In genomic region chr1:59376021-59376548, GRCm38 (mm10) we compare ENCODE assay signal across 11 mouse cellular contexts.
DNase-seq lines count a peak whose midpoint lies in the region; ATAC-seq and TF ChIP-seq lines count a peak whose summit lies in the region.
"Had no signal": no experiment of that assay in that cellular context is flagged by ENCODE, and none has a peak within 500 bp of the region (broad histone marks: within the 10 kb centered on the region; RNA-seq: fewer than 3 reads in every experiment).

No protein-coding gene starts in this region.

- no peak overlapping the region for H3K27ac ChIP-seq in kidney, postnatal 0 days
- no peak overlapping the region for H3K27ac ChIP-seq in embryonic facial prominence, embryonic 15.5 days (replicated peaks)
- no peak overlapping the region; the same call in 1 of the 2 replicates for H3K27ac ChIP-seq in limb, embryonic 14.5 days (replicated peaks; ENCODE audit: low read depth, low read length)
- peak overlapping the region; percentile 10; the same call in 1 of the 2 replicates for H3K27ac ChIP-seq in neural tube, embryonic 15.5 days (replicated peaks)
- H3K27ac ChIP-seq: macrophage had no signal

- H3K4me3 ChIP-seq in kidney, postnatal 0 days (replicated peaks; ENCODE audit: low read depth, low read length): no peak overlapping the region
- no peak overlapping the region for H3K4me3 ChIP-seq in embryonic facial prominence, embryonic 15.5 days (replicated peaks)
- no peak overlapping the region for H3K4me3 ChIP-seq in limb, embryonic 14.5 days (replicated peaks; ENCODE audit: low read length)
- H3K4me3 ChIP-seq in neural tube, embryonic 15.5 days (replicated peaks): no peak overlapping the region

- H3K9ac ChIP-seq in kidney, postnatal 0 days (ENCODE audit: low read depth, low read length): no peak overlapping the region
- no peak overlapping the region for H3K9ac ChIP-seq in embryonic facial prominence, embryonic 15.5 days
- H3K9ac ChIP-seq in limb, embryonic 14.5 days (ENCODE audit: low read depth, low read length, severe bottlenecking): no peak overlapping the region
- H3K9ac ChIP-seq in neural tube, embryonic 15.5 days (replicated peaks): no peak overlapping the region

- no peaks in the 10 kb centered on the region for H3K36me3 ChIP-seq in kidney, postnatal 0 days (ENCODE audit: insufficient read depth, low read length)
- H3K36me3 ChIP-seq in embryonic facial prominence, embryonic 15.5 days: no peaks in the 10 kb centered on the region
- no peaks in the 10 kb centered on the region for H3K36me3 ChIP-seq in limb, embryonic 14.5 days (ENCODE audit: control insufficient read depth, insufficient read depth, low read length)
- no peaks in the 10 kb centered on the region for H3K36me3 ChIP-seq in neural tube, embryonic 15.5 days
- H3K36me3 ChIP-seq: G1E had no signal

- no peak overlapping the region for H3K4me2 ChIP-seq in kidney, postnatal 0 days (ENCODE audit: low read length)
- peak overlapping the region; percentile 15; the same call in 1 of the 2 replicates for H3K4me2 ChIP-seq in embryonic facial prominence, embryonic 15.5 days (replicated peaks)
- H3K4me2 ChIP-seq in limb, embryonic 14.5 days (replicated peaks; ENCODE audit: low read depth, low read length, severe bottlenecking): 0 out of 2 replicates have a peak overlapping the region, but pooled peaks have one; percentile 1
- peak overlapping the region; percentile 13; the same call in 1 of the 2 replicates for H3K4me2 ChIP-seq in neural tube, embryonic 15.5 days

- ATAC-seq in kidney, postnatal 0 days (replicated peaks; ENCODE audit: low FRiP score, low read depth): 0 out of 2 replicates have a peak, but pooled peaks have one; percentile 29
- no peak for ATAC-seq in embryonic facial prominence, embryonic 15.5 days (ENCODE audit: insufficient number of reproducible peaks, low FRiP score, low TSS enrichment, low read depth)
- no peak for ATAC-seq in limb, embryonic 14.5 days (ENCODE audit: low FRiP score, low read depth)
- peak; percentile 63; the same call in 1 of the 2 replicates for ATAC-seq in neural tube, embryonic 15.5 days (ENCODE audit: low FRiP score)

- no peak for TF ChIP-seq POLR2A in limb, embryonic 14.5 days (IDR thresholded peaks at IDR 0.05; ENCODE audit: borderline replicate concordance, extremely low read depth, insufficient read depth, insufficient read length)

- H3K4me1 ChIP-seq in kidney, postnatal 0 days (replicated peaks; ENCODE audit: insufficient read depth, low read length): 0 out of 2 replicates have a peak, but pooled peaks cover 7% of the 10 kb centered on the region
- H3K4me1 ChIP-seq in embryonic facial prominence, embryonic 15.5 days: peaks cover 10% of the 10 kb centered on the region; the same call in 1 of the 2 replicates
- peaks cover 9% of the 10 kb centered on the region for H3K4me1 ChIP-seq in limb, embryonic 14.5 days (ENCODE audit: control insufficient read depth, insufficient read depth, low read length)
- H3K4me1 ChIP-seq in neural tube, embryonic 15.5 days: peaks cover 7% of the 10 kb centered on the region

- H3K27me3 ChIP-seq in kidney, postnatal 0 days (ENCODE audit: insufficient read depth, low read length): no peaks in the 10 kb centered on the region
- no peaks in the 10 kb centered on the region for H3K27me3 ChIP-seq in embryonic facial prominence, embryonic 15.5 days
- H3K27me3 ChIP-seq in limb, embryonic 14.5 days (ENCODE audit: control insufficient read depth, insufficient read depth, low read length): no peaks in the 10 kb centered on the region
- no peaks in the 10 kb centered on the region for H3K27me3 ChIP-seq in neural tube, embryonic 15.5 days (replicated peaks)

- 17% methylated on average over 13 of the region's 13 CpGs for WGBS in kidney, postnatal 0 days
- WGBS in embryonic facial prominence, embryonic 15.5 days: 9% methylated on average over 13 of the region's 13 CpGs
- 9% methylated on average over 13 of the region's 13 CpGs for WGBS in limb, embryonic 14.5 days
- WGBS in neural tube, embryonic 15.5 days: 3% methylated on average over 13 of the region's 13 CpGs

- DNase-seq in kidney, postnatal 0 days (ENCODE audit: low spot score): peak; percentile 34
- DNase-seq in kidney, adult 18-20 months: no peak
- DNase-seq in limb, embryonic 14.5 days (ENCODE audit: low spot score): no peak
- no peak for DNase-seq in adrenal gland, adult 8-10 months
- DNase-seq in right cerebral cortex, adult 18-20 months: no peak
- no peak for DNase-seq in adrenal gland, postnatal 36 days
- DNase-seq: thymus, adult 2 months had no signal

- no peak for TF ChIP-seq CTCF in kidney, postnatal 0 days (IDR thresholded peaks at IDR 0.05; ENCODE audit: low read depth)

- no peaks in the 10 kb centered on the region for H3K9me3 ChIP-seq in kidney, postnatal 0 days (replicated peaks; ENCODE audit: low read length)
- H3K9me3 ChIP-seq in embryonic facial prominence, embryonic 15.5 days (replicated peaks): no peaks in the 10 kb centered on the region
- H3K9me3 ChIP-seq in limb, embryonic 14.5 days (ENCODE audit: control insufficient read depth, low read length): no peaks in the 10 kb centered on the region
- no peaks in the 10 kb centered on the region for H3K9me3 ChIP-seq in neural tube, embryonic 15.5 days (replicated peaks)

Comparison
In these comparisons a context has a peak if more than half of its experiments do, and no peak if none do; other contexts are left out.
1. ATAC-seq: peak in kidney, postnatal 0 days (single experiment) and neural tube, embryonic 15.5 days (single experiment); none in embryonic facial prominence, embryonic 15.5 days (single experiment) and limb, embryonic 14.5 days (single experiment).